Mouse (Mus musculus) G1E (cell line): ENCODE results near the gene H6pd. TPM values are rescaled to one million over a fixed set of nuclear protein-coding genes. Genes with fewer than 3 reads are reported as not detected.
"Not testable (repeated sequence)": the region's sequence is repeated elsewhere in the genome, so short reads cannot be mapped to it uniquely, and the experiment has no call there.

Experiments
- ATAC-seq: 2 replicates; pipeline ENCODE4 v1.8.0; 2016; ENCODE audit warnings: mild to moderate bottlenecking; ENCODE audit not compliant: insufficient number of reproducible peaks, poor library complexity, low FRiP score, severe bottlenecking; ENCODE audit errors: extremely low read depth
- DNase-seq: peaks from one replicate; pipeline ENCODE4 v3.0.0; 2012; ENCODE audit warnings: low spot score
- H3K27me3 ChIP-seq: 2 replicates; pipeline ENCODE4 v1.6.1; 2012; ENCODE audit warnings: mild to moderate bottlenecking, low read length, inconsistent platforms; ENCODE audit not compliant: insufficient read depth
- H3K36me3 ChIP-seq: replicated peaks from 2 replicates; pipeline ENCODE3; 2012; ENCODE audit warnings: mild to moderate bottlenecking, inconsistent platforms
- H3K4me1 ChIP-seq: 2 replicates; pipeline ENCODE4 v1.6.1; 2012; ENCODE audit warnings: low read depth, low read length, inconsistent platforms, mixed read lengths; ENCODE audit not compliant: insufficient read depth
- H3K4me3 ChIP-seq: 2 replicates; pipeline ENCODE4 v1.5.1; 2012; ENCODE audit warnings: low read depth, mild to moderate bottlenecking, inconsistent platforms, low read length, moderate library complexity, mixed read lengths
- H3K9me3 ChIP-seq: replicated peaks from 2 replicates; pipeline ENCODE4 v1.6.1; 2012; ENCODE audit warnings: inconsistent platforms
- CTCF ChIP-seq: IDR thresholded peaks from 2 replicates; pipeline ENCODE4 v1.5.1; 2012; ENCODE audit warnings: low read depth, low read length, inconsistent platforms, mixed read lengths
- GATA1 ChIP-seq: IDR thresholded peaks from 2 replicates; pipeline ENCODE4 v1.6.1; 2012; ENCODE audit warnings: borderline replicate concordance, low read length, inconsistent platforms, mixed read lengths
- GATA2 ChIP-seq: IDR thresholded peaks from 2 replicates; pipeline ENCODE4 v1.6.1; 2012; ENCODE audit warnings: low read depth, low read length, inconsistent platforms, borderline replicate concordance
- POLR2AphosphoS5 ChIP-seq: IDR thresholded peaks from 2 replicates; pipeline ENCODE4 v1.6.1; 2012; ENCODE audit warnings: low read depth, low read length, inconsistent platforms; ENCODE audit not compliant: insufficient replicate concordance
- TAL1 ChIP-seq: conservative IDR thresholded peaks from 2 replicates; pipeline ENCODE4 v1.6.1; 2012; ENCODE audit warnings: low read depth, low read length, inconsistent platforms, mixed read lengths
- polyA plus RNA-seq: library from polyadenylated mRNA; stranded (reverse); fragments of >175 nt; gene quantifications from 2 replicates; pipeline ENCODE4 v1.2.3, GENCODE M21; 2012
- total RNA-seq, 2 experiments: library from RNA; stranded (forward) in 1 of 2; stranded (reverse) in 1 of 2; fragments of 200-1000 nt in 1 of 2; fragments of >200 nt in 1 of 2; fragmentation: Nextera tagmentation in 1 of 2; gene quantifications; 2 replicates each; pipeline ENCODE4 v1.2.3; 2014 to 2017

Gene H6pd
- total and polyA plus RNA-seq, 3 experiments: 6.4 to 8.3 (median 7.1) TPM

- Histone ChIP-seq H3K4me3 (peak overlapping the region; percentile 76), H3K9me3 (no peaks in the 10 kb centered on the region), H3K27me3 (peaks cover 28% of the 10 kb centered on the region), H3K36me3 (peaks cover 38% of the 10 kb centered on the region), H3K4me1 (peaks cover 41% of the 10 kb centered on the region)
- no peak for DNase-seq
- TF ChIP-seq CTCF (no peak), TAL1 (no peak), POLR2AphosphoS5 (no peak)
- no peak for ATAC-seq
These were observed 40.3 kb upstream of the H6pd start for GRCm38 (mm10) chr4:150049157-150049513.

- ATAC-seq (no peak), DNase-seq (peak; percentile 31)
- H3K27me3 ChIP-seq: peaks cover 28% of the 10 kb centered on the region
These were observed 39.8 kb upstream of the H6pd start for GRCm38 (mm10) chr4:150048478-150049156.

GRCm38 (mm10) chr4:150048038-150048437, 39.2 kb upstream of the H6pd start:
- ATAC-seq (no peak), DNase-seq (peak; percentile 54)

More at GRCm38 (mm10) chr4:150048478-150049156, 39.8 kb upstream of the H6pd start:
- Histone ChIP-seq H3K4me3 (peak overlapping the region; percentile 76), H3K36me3 (peaks cover 33% of the 10 kb centered on the region), H3K9me3 (0 out of 2 replicates have a peak, but pooled peaks cover under 1% of the 10 kb centered on the region), H3K4me1 (peaks cover 39% of the 10 kb centered on the region)
- no peak for TF ChIP-seq GATA1
- no peak for TF ChIP-seq GATA2
- no peak for TF ChIP-seq CTCF
- no peak for TF ChIP-seq POLR2AphosphoS5
- no peak for TF ChIP-seq TAL1

GRCm38 (mm10) chr4:150043591-150043990, 34.8 kb upstream of the H6pd start:
- no peaks in the 10 kb centered on the region for H3K36me3 ChIP-seq
- H3K9me3 ChIP-seq: 0 out of 2 replicates have a peak, but pooled peaks cover 2% of the 10 kb centered on the region
- H3K27me3 ChIP-seq: peaks cover 50% of the 10 kb centered on the region
- peaks cover 18% of the 10 kb centered on the region for H3K4me1 ChIP-seq
- H3K4me3 ChIP-seq: no peak overlapping the region
- DNase-seq: no peak
- no peak for ATAC-seq
- TF ChIP-seq CTCF: no peak
- no peak for TF ChIP-seq GATA2
- no peak for TF ChIP-seq POLR2AphosphoS5
- TF ChIP-seq GATA1: no peak
- no peak for TF ChIP-seq TAL1

More at GRCm38 (mm10) chr4:150048038-150048437, 39.2 kb upstream of the H6pd start:
- Histone ChIP-seq H3K4me3 (peak overlapping the region; percentile 76), H3K27me3 (peaks cover 28% of the 10 kb centered on the region), H3K9me3 (0 out of 2 replicates have a peak, but pooled peaks cover 2% of the 10 kb centered on the region), H3K4me1 (peaks cover 35% of the 10 kb centered on the region), H3K36me3 (peaks cover 27% of the 10 kb centered on the region)
- TF ChIP-seq GATA2: no peak
- no peak for TF ChIP-seq GATA1
- no peak for TF ChIP-seq CTCF

- Histone ChIP-seq H3K27me3 (peaks cover 46% of the 10 kb centered on the region), H3K36me3 (no peaks in the 10 kb centered on the region), H3K4me3 (no peak overlapping the region), H3K4me1 (peaks cover 4% of the 10 kb centered on the region), H3K9me3 (0 out of 2 replicates have a peak, but pooled peaks cover 2% of the 10 kb centered on the region)
- no peak for TF ChIP-seq POLR2AphosphoS5
- no peak for DNase-seq
- no peak for ATAC-seq
These were observed 32.7 kb upstream of the H6pd start for GRCm38 (mm10) chr4:150041346-150042110.

- H3K27me3 ChIP-seq: peaks cover 44% of the 10 kb centered on the region
- ATAC-seq, DNase-seq, H3K36me3 ChIP-seq, H3K9me3 ChIP-seq, H3K4me3 ChIP-seq, H3K4me1 ChIP-seq: not testable (repeated sequence)
These were observed 32.0 kb upstream of the H6pd start for GRCm38 (mm10) chr4:150040856-150041255.

- H3K9me3 ChIP-seq: 0 out of 2 replicates have a peak, but pooled peaks cover 2% of the 10 kb centered on the region
- TF ChIP-seq TAL1 (no peak), GATA1 (no peak), POLR2AphosphoS5 (no peak), CTCF (no peak), GATA2 (no peak)
- ATAC-seq (no peak), DNase-seq (no peak)
- peaks cover 4% of the 10 kb centered on the region for H3K4me1 ChIP-seq
- H3K4me3 ChIP-seq: no peak overlapping the region
- H3K36me3 ChIP-seq: no peaks in the 10 kb centered on the region
- H3K27me3 ChIP-seq: peaks cover 43% of the 10 kb centered on the region
These were observed 31.3 kb upstream of the H6pd start for GRCm38 (mm10) chr4:150040003-150040581.
